Mouse (Mus musculus) kidney, postnatal 14 days (tissue): ENCODE data around the gene Golgb1.

Experiments used
- DNase-seq: peaks from one replicate; pipeline ENCODE4 v3.0.0; 2022; ENCODE audit warnings: mixed read lengths

The Golgb1 gene

DNA sequence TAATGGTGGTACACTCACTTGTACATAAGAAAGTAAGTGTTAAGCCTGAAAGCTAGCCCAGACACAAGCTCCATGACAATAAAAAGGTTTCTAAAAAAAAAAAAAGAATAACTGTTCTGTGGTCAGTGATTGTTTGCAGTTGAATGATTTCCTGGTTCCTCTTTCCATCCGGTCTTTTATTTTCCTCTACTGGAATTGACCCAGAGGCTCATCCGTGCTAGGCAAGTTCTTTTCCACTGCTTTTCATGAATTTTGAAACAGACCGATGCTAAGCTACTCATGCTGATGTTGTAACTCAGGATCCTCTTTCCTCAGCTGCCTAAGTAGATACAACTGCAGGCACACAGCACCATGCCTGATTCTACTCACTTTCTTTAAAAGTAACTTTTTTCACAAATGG lies 45.5 kb downstream of the Golgb1 start:
- DNase-seq = no peak

DNA sequence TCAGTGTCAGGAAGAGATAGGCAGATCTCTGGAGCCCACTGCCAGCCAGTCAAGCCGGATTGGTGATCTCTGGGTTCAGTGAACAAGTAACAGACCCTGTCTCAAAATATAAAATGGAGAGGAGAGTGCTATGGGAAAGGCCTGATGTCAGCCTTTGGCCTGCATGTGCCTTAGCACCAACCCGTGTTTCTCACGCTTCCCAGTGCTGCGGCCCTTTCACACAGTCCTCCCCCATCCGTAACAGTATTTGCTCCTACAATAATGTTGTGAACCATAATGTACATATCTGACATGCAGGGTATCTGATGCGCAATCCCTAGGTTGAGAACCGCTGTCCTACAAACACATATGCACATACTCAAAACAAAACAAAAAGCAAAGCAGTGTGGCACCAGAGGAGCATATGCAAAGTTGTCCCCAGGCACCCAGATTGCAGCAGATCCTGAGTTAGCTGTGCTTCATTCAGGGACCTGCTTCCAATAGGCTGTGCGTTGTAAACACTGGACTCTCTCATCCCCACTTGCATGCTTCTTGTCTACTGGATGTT lies 46.2 kb downstream of the Golgb1 start:
- no peak for DNase-seq

DNA sequence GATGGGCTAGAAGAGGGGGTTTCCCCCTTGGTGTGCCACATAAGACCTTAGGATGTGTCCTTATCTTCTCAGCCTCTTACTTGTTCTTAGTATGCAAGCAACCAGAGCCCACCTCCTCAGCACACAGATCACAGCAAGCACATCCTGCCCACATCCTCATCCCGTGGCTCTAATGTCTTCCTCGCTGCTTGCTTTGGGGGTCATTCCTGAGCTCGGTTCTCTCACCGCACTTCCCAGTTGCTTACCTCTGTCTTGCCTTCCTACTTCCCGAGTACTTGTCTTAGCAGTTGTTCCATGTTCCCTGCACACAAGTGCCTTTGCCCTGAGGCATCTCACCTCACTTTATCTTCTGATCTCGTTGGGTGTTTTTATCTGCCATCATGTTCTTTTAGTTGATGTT lies 47.0 kb downstream of the Golgb1 start:
- DNase-seq = no peak

DNA sequence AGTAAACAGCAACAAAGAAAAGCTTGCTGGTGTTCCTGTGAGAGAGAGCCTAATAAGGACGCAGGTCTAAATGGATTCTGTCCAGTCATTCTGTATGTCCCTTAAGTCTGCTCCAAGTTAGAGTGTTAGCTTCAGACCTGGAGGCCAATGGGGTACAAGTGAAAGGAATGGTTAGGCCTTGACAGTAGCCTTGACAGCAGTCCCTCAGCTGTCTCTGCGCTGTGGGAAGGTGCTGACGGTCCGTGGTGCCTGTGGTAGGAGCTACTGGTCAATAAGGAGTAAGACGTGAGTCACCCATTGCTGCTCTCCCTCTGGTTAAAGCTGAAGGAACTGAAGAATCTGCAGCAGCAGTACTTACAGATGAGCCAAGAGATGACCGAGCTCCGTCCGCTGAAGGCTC lies 49.4 kb downstream of the Golgb1 start:
- DNase-seq = no peak

DNA sequence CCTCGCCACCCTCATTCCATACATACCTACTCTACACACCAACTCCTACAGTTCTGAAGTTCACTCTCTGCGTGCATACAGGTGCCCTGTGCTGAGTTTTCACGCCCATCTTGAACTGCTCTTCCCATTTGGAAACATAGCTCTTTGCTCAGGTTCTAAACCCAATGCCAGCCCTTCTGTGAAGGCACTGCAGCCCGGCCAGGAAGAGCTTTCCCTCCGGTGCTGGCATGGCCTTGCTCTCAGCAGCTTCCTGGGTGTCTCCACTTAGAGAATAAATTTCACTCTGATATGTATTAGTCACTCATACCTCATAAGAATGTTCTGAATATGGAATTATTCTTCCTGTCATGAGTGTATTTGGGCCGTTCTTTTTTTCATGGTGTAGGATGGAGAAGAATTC lies 50.4 kb downstream of the Golgb1 start:
- no peak for DNase-seq

DNA sequence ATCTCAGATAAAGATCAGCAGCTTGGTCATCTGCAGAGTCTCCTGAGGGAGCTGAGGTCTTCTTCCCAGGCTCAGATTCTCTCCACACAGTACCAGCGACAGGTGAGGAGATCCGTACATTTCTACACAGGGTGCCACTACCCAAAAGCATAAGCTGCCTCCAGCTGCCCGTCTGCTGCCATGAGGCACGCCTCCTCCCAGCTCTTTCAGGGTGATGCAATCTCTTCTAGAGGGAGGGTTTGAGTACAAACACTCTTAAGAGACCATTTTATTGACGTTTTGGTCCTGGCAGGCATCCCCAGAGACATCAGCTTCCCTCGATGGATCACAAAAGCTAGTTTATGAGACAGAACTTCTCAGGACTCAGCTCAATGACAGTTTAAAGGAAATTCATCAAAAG lies 50.9 kb downstream of the Golgb1 start:
- DNase-seq = no peak

DNA sequence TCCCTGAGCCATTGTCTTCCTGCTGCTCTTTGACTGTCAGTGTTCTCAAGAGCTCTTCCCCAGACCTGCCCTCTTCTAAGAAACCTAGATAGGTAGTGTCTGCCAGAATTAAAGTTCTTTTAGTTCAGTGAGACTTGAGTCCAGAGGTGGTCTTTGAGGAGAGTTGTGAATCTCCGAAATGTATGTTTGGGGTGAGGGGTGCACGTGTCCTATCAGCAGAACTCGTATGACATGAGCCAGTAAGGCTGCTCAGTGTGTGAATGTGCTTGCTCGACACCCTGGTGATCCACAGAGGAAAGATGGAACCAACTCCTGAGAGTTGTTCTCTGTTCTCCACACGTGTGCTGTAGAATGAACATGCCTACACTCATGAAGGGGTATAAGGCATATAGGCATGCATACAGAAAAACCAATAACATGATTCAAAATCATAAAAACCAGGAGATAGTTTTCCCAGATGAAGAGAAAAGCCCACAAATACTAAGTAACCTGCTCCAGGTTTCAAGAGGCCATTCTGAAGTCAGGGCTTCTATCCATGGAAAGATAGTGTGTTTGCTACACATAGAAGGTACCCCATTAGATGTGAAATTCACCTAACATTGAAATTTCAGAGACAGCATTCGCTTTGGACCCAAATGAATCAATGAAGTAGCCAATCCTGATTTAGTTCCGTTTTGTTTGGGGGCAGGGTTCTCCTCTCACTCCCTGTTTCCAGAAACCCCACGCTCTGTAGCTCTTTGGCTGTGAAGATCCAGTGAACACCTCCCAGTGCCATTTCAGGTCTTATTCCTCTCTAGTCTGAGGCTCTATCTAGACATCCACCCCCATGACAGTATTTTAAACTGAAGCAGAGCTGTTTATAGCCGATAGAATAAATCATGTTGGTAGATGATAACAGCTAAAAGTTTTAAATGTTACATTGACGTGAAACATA lies 51.8 kb downstream of the Golgb1 start:
- no peak for DNase-seq

DNA sequence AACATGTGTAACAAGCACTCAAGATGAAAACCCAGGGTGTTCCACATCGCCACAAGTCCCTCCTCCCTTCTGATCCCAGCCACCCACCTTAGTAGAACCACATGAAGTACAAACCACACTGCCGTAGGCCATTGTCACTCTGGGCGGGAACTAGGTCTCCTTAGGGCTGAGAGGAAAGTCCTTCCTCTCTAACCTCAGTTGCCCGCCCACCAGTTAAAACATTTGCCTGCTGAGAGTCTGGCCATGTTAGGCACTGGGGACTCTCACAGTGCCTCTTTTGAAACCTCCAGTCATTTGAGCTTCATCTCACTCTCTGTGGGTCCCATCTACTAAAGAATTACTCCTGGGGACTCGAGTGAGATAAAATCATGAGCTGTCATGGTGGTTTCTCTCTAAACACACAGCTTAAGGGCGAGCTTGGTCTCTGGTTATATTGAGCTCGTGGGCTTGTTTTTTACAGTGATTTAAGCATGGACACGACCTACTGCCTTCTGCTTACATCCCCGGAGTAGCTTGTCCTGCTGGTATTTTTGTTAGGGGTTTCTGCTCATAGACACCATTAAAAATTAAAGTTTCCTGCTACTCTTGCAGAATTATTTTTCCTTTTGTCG lies 52.7 kb downstream of the Golgb1 start:
- DNase-seq = no peak

DNA sequence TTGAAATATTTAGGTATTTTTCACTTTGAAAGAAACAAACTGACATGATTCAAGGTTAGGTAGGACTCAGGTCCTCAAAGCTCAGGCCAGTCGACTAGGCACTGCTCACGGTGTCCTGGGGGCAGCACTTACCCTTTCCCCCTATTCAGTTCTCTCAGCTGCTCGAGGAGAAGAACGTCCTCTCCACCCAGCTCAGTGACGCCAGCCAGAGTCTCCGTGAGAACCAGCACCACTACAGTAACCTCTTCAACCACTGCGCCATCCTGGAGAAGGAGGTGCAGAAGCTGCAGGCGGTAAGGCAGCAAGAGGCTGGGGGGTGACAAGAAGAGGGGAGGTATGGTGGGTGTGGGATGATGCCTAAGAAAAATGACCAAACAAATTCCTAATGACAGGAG lies 53.2 kb downstream of the Golgb1 start:
- DNase-seq = no peak

DNA sequence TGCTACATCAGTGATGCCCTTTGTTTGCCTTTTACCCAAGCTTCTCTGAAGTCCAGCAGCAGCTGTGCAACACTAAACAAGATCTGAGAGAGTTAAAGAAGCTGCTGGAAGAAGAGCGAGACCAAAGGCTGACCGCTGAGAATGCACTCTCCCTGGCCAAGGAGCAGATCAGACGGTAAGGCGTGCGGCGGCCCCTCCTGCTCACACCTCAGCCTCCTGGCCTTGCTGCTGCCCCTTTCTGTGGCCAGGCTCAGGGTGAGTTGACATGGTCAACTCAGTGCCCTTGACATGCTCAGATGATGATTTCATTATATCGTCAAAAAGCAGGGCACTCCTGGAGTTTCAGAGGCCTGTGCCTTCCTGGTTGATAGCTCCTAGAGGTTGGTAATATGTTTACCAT lies 54.3 kb downstream of the Golgb1 start:
- DNase-seq = no peak

DNA sequence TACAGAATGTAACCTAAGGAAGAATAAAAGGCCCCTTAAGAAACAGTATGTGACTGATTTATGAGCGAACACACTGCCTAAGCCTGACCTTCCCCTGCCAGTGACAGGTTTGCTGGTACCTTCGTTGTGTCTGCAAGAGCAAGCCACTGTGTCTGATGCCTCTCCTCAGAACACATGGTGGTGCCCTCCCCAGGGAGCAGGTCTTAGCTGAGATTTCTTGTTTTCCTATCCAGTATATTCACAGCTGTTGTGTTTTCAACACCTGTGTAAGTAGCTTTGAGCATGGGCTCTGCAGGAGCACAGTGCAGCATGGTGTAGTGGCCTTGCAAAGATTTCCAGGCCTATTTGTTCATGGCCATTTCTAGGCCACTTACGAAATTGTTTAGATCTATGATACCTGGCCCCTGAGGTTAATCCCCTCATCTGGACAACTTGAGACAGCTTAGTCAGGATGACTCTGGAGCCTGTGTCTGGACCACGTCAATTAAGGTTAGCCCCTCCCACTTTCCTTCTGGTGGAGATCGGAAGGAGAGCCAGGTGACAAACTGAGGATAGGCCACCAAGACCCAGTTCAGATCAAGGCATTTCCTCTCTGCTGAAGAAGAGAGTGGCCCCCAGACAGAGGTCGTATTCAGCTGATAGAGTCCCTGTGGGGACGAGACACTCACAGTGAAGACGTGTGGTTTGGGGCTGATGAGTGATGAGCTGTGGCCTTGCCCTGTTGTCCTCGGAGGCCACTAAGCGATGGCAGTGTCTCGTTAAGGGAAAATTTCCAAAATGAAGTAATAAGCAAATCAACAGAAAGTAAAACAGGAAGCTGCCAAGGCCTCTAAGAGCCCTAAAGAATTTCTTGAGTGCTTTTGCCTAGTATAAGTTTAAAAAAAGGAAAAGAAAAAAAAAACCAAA lies 55.5 kb downstream of the Golgb1 start:
- no peak for DNase-seq

DNA sequence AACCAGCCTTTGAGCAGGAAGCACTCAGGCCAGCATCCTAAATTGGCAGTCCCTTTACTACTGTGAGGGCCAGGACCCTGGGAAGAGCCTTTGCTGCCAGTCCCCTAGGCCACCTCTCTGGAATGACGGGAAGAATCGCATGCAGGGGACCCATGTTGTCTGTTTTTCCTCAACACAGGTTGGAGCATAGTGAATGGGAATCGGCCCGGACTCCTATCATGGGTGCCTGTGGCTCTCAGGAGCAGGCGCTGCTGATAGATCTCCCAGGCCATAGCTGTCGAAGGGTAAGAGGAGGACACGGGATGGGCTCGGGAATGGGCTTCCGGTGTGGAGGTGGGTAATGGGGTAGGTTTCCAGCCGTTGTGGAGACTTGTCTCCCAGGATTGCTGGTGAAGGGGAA lies 56.4 kb downstream of the Golgb1 start:
- no peak for DNase-seq

DNA sequence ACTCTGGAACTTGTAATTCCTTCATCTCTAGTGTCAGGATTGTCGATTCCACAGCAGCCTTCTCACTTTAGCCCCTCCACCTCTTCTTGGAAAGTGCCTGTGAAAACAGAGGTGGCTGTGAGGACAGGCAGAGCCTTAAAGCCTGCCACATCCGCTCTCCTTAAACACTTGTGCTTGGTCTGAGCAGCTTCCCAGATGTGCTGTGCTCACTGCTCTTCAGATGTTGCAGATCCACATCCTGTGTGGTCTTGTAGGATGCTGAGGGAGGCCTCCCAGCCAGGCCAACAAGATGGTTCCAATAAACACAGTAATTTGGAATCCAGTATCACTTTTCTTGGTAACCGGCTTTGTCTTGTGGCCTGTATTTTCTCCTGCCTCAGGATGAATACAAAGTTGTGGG lies 57.0 kb downstream of the Golgb1 start:
- DNase-seq = no peak

DNA sequence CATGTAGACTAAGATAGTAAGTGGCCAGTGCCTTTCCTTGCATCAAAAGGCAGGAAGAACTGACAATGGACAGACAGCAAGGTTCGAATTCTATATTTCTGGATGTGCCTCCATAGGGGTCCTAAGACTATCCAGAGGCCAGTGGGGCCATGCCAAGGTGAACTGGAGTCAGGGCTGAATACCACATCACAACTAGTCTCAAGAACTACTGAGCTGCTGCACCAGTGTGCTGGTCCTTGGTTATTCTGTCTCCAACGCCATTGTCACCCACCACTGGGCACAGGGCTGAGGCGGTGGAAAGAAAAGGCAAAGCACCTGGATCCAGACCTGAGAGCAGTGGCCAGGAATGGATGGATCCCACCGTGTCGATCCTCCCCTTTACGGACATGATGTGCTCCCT lies 57.6 kb downstream of the Golgb1 start:
- DNase-seq = no peak

DNA sequence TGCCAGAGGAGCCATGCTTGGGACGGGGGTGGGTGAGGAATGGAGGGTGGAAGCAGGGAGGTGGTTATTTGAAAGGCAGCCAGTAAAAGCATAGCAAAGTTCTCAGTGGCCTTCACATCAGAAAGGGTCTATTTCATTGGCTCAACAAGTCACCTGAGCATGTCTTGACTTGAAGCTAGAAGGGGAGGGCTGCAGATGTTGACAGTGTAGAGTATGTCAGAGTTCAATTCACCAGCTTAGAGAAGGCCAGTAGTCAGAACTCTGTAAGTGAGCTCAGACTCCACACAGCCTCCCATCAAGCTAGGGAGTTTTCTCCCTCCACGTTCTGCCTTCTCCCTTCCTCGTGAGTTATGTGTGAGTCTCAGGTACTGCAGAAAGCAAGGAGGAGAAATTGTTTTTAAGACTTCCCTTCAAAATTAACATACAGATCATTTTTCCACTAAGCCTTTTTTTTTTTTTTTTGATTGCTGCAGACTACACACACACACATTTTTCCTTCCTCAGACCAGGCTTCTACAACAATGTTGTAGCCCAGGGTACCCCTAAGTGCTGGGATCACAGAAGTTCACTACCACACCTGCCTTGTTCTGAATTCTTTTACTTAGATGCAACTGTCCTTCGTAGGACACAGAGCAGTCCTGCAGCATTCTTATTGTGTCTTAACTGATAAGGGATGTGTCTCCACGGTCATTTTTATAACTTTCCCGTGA lies 59.3 kb downstream of the Golgb1 start:
- peak; percentile 33 for DNase-seq

DNA sequence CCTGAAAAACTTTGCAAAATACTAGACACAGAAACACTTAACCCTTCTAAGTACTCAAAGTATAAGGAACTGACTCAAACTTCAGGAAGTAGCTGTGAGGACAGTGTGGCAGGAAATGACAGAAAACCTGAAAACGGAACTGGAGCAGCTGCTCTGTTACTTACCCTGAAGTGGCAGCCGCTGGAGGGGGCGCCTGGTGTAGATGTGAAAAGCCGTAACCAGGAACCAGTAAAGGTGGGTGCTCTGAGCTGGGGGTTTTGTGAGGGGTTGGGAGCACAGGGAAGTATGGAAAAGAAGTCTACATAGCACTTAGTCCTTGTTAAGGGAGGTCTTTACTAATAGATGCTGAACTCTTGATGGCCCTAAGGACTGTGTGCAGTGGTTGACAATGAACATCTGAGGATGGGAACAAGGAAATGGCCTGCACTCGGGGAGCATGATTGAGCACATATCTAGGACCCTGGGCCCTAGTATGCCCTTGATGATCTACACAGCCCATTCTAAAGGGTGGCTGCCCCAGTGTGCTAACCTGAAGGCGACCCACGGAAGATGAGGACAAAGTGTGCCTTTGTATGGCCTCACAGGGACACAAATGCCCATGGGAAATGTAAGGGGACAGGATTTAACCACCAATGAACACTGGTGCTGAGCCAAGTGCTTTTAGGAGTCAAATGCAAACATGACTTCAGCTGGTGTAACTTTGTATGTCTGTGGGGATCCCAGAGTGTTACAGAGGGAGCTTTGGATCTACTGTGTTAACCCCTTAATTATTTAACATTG lies 60.1 kb downstream of the Golgb1 start, which contains the start of gene Hcls1:
TSS of gene Hcls1 (plus strand) at position 143 of the 780 bp plus-strand sequence.
- DNase-seq = peak; percentile 20

DNA sequence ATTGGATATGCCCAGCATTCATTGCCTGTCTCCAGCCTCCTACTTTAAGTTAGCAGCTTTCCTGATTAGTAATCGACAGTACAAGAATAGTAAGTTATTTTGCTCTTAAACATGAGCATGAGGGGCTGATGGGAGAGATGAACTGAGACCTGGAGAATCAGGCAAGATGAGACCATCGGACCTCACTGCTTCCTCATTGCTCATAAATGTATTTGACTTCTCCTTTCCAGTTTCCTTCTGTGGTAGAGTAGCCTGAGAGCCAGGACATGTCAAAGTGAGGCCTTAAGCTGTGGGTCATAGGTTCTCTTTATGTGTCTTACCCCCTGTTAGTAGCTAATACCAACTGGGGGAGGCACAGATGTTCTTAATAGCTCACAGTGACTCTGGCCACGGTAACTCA lies 60.9 kb downstream of the Golgb1 start:
- no peak for DNase-seq

DNA sequence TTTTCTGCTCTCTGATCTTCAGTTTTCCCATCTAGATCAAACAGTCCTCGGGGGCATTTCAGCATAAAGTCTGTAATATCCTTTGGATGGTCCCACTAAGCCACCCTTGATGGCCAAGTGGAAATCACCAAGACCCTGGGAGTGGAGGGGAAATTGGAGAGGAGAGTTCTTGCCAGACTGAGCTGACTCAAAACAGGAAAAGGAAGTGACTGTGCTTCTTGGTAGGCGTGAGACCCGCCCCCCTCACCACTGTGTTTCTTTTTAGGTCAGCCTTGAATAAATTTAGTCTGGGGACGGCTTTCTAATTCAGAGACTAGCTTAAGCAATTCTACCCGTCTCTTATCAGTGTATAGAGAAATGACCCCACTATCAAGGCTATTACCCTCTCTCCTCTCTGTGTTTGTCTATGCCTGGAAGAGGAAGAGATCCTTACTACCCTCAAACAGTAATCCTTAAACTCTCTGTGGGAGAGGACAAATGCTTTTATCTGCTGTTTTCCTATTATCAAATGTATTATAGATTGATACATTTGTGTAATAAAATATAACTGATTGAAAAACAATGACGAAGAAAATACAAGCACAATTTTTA lies 66.3 kb downstream of the Golgb1 start:
- DNase-seq = peak; percentile 30

DNA sequence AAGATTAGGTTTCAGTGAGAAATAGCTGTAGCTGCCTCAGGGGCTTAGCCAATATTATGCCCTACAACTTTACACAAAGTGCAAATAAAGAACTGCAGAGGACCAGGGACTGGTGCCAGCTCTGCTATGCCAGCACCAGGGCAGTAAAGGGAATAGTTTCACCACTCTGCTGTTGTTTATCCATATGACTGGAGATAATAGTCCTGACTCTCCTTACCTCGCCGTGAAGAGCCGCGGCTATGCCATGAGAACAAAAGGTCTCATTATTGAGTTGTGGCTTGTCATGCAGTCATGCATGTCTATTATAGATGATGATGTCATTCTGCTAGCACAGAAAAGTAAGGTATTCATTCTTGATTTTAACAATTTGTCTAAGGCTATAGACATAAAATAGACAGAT lies 67.0 kb downstream of the Golgb1 start:
- DNase-seq = no peak

DNA sequence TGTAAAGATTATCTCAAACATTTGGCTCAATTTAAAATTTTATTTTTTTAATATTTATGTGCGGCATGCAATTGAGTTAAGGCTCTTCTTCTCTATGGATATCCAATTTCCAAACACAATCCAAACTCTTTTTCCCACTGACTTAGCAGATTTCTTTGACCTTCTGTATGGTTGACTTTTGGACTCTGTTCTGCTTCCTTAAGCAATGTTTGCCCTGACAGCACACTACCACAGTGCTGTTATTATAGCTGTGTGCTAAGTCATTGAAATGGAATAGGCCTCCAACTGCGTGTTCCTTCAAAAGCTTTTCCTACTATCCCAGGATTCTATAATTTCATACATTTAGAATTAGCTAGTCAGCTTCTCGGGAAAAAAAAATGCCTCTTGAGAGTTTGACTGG lies 68.7 kb downstream of the Golgb1 start:
- DNase-seq = peak; percentile 30

DNA sequence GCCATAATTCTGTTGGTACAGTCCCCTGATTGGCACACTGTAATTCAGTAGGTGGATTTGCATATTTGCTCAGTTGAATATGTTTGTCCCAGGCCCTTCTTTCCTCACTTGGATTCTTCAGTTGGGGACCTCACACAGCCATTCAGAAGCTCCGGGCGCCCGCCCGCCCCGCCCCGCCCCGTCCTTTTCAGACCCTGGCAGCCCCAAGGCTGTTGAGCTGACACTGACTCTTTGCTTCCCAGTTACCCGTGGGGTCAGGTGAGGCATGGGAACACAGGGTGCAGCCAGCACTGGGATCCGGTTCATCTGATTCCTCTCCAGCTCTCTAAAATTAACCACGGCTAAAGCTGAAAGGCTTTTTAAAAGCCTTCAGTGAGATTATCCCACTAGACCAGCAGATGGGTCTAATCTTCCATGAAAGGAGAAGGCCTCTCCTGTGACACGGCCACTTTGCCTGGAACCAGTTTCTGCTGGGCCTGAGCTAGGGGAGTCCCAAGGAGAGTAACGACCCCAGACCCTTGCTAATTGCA lies 70.0 kb downstream of the Golgb1 start:
- peak; percentile 64 for DNase-seq
